Mouse (Mus musculus) midbrain, embryonic 14.5 days (tissue): ENCODE results near the gene Tfdp1. TPM values are rescaled to one million over a fixed set of nuclear protein-coding genes. Genes with fewer than 3 reads are reported as not detected.
"Not testable (repeated sequence)": the region's sequence is repeated elsewhere in the genome, so short reads cannot be mapped to it uniquely, and the experiment has no call there.

Experiments used
- ATAC-seq: fragments of 200-750 bp; cut with Nextera tagmentation; 2 replicates; pipeline ENCODE4 v1.8.0; 2017; ENCODE audit warnings: moderate number of reproducible peaks, moderate library complexity; ENCODE audit not compliant: low FRiP score, low TSS enrichment
- DNase-seq: peaks from one replicate; pipeline ENCODE4 v3.0.0-alpha.2; 2015
- H3K27ac ChIP-seq: fragments of 300-500 bp; sonication (generic); replicated peaks from 2 replicates; pipeline ENCODE4 v1.5.1; 2014; ENCODE audit warnings: mild to moderate bottlenecking, low read depth, low read length, moderate library complexity
- H3K27me3 ChIP-seq: fragments of 300-500 bp; sonication (generic); 2 replicates; pipeline ENCODE4 v1.6.1; 2014; ENCODE audit warnings: low read length, control low read depth, mixed read lengths; ENCODE audit not compliant: control insufficient read depth, insufficient read depth
- H3K36me3 ChIP-seq: fragments of 300-500 bp; sonication (generic); 2 replicates; pipeline ENCODE4 v1.6.1; 2014; ENCODE audit warnings: low read length, control low read depth; ENCODE audit not compliant: control insufficient read depth, insufficient read depth
- H3K4me1 ChIP-seq: fragments of 300-500 bp; sonication (generic); 2 replicates; pipeline ENCODE4 v1.6.1; 2014; ENCODE audit warnings: mild to moderate bottlenecking, antibody characterized with exemption, low read length, control low read depth; ENCODE audit not compliant: control insufficient read depth, insufficient read depth
- H3K4me2 ChIP-seq: fragments of 300-500 bp; sonication (generic); 2 replicates; pipeline ENCODE4 v1.6.1; 2014; ENCODE audit warnings: mild to moderate bottlenecking, low read length, moderate library complexity
- H3K4me3 ChIP-seq: fragments of 300-500 bp; sonication (generic); replicated peaks from 2 replicates; pipeline ENCODE4 v1.5.1; 2014; ENCODE audit warnings: low read depth, low read length
- H3K9ac ChIP-seq: fragments of 300-500 bp; sonication (generic); replicated peaks from 2 replicates; pipeline ENCODE4 v1.6.1; 2014; ENCODE audit warnings: mild to moderate bottlenecking, low read length, moderate library complexity
- H3K9me3 ChIP-seq: fragments of 300-500 bp; sonication (generic); 2 replicates; pipeline ENCODE4 v1.6.1; 2016; ENCODE audit warnings: low read length, control low read depth, mixed read lengths; ENCODE audit not compliant: control insufficient read depth
- WGBS: fragments of 180-500 bp; shearing (Covaris S2); extraction: QIAGEN DNeasy Blood & Tissue Kit; methylation state at CpG from one replicate; pipeline ENCODE4 v1.1.7; 2014; 5-methylcytosine and 5-hydroxymethylcytosine counted together
- polyA plus RNA-seq: library from polyadenylated mRNA; unstranded; fragments of >200 nt; fragmentation: Nextera tagmentation; extraction: Ambion mirVana; gene quantifications from 2 replicates; pipeline ENCODE4 v1.2.1, GENCODE M21; 2014

Tfdp1 gene
- polyA plus RNA-seq, 1 experiment from 2014 or later = 112 TPM

DNA sequence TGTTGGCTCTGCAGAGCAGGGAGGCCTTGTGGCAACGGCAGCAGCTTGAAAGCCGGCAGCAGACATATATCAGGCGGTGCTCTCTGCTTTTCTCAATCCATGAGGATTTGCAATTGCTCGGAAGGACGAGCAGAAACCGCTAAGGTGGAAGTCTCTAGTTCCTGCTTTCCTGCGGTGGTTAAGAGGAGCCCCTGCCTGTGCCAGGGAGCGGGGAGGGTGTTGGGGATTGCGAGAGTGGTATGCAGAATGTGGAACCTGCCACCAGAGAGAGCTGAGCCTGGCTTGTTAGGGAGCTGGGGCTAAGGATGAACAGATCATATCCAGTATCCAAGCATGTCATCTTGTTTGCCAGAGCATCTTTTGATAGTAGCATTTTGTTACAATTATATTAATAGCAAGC lies 31.6 kb upstream of the Tfdp1 start:
- WGBS = 86% methylated on average over 9 of the region's 9 CpGs
- H3K9me3 ChIP-seq = no peaks in the 10 kb centered on the region
- no peak for ATAC-seq
- no peak overlapping the region for H3K9ac ChIP-seq
- no peak overlapping the region for H3K27ac ChIP-seq
- DNase-seq = no peak
- H3K4me1 ChIP-seq = no peaks in the 10 kb centered on the region
- H3K36me3 ChIP-seq = peaks cover 77% of the 10 kb centered on the region
- no peaks in the 10 kb centered on the region for H3K27me3 ChIP-seq
- no peak overlapping the region for H3K4me2 ChIP-seq
- no peak overlapping the region for H3K4me3 ChIP-seq

DNA sequence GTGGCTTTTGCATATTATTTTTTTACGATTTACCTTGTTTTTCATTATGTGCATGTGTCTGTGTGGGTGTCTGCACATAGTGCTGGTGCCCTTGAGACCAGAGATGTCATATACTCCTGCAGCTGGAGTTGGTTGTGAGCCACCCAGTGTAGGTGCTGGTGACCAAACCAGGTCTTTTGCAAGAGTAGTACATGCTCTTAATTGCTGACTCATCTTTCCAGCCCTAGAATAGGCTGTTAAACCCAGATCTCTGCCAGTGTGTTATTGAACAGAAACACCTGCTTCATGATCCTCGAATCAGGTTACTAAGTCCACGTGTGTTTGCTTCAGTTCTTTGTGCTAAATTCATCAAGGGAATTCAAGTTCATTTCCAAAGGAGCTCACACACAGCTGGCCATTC lies 23.6 kb upstream of the Tfdp1 start:
- Histone ChIP-seq H3K4me2 (no peak overlapping the region), H3K36me3 (peaks cover 81% of the 10 kb centered on the region), H3K27me3 (no peaks in the 10 kb centered on the region), H3K9me3 (no peaks in the 10 kb centered on the region), H3K4me1 (no peaks in the 10 kb centered on the region), H3K4me3 (no peak overlapping the region), H3K9ac (no peak overlapping the region), H3K27ac (no peak overlapping the region)
- no peak for ATAC-seq
- no peak for DNase-seq
- 90% methylated on average over 3 of the region's 3 CpGs for WGBS

DNA sequence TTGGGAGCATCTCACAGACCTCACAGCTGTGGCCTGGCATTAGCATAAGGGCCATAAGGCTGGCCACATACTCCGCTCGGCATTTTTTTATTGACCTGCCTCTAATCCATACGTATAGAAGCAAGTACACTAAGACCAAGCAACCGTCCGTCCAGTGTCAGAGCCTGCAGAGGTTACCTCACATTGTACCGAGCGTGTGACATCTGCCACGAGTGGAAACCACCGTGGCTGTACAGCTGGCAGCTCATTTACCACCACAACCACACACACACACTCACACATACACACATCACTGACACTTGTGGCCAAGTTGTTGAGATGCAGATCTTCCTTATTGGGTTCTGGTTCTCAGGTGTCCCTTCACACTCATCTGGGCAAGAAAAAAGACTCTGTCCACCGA lies 21.9 kb upstream of the Tfdp1 start:
- Histone ChIP-seq H3K9ac (no peak overlapping the region), H3K27me3 (no peaks in the 10 kb centered on the region), H3K27ac (no peak overlapping the region), H3K4me1 (no peaks in the 10 kb centered on the region), H3K4me3 (no peak overlapping the region), H3K36me3 (peaks cover 78% of the 10 kb centered on the region), H3K4me2 (no peak overlapping the region), H3K9me3 (no peaks in the 10 kb centered on the region)
- WGBS = 94% methylated on average over 10 of the region's 10 CpGs
- ATAC-seq (no peak), DNase-seq (no peak)

DNA sequence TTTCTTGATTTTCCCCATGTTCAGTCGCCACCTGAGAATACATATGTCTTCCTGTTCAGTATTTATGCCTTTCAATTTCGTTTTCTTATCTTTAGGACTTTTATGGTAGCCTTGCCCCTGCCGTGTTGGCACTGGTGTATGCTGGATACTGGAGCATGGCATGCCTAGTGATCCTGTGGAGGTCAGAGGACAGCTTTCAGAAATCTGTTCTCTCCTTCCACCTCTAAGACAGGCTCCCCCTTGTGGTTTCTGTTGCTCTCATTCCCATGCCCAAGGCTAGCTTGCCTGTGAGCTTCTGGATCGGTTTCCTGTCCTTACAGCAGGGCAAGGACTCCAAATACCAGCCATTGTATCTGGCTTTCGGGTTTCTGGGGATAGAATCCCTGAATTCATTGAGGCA lies 12.0 kb upstream of the Tfdp1 start:
- H3K9ac ChIP-seq = no peak overlapping the region
- H3K27ac ChIP-seq = no peak overlapping the region
- H3K4me3 ChIP-seq = no peak overlapping the region
- ATAC-seq = no peak
- peak; percentile 47 for DNase-seq
- 34% methylated on average over 5 of the region's 5 CpGs for WGBS
- no peaks in the 10 kb centered on the region for H3K27me3 ChIP-seq
- no peaks in the 10 kb centered on the region for H3K4me1 ChIP-seq
- H3K4me2 ChIP-seq = no peak overlapping the region
- H3K36me3 ChIP-seq = peaks cover 13% of the 10 kb centered on the region
- H3K9me3 ChIP-seq = no peaks in the 10 kb centered on the region

DNA sequence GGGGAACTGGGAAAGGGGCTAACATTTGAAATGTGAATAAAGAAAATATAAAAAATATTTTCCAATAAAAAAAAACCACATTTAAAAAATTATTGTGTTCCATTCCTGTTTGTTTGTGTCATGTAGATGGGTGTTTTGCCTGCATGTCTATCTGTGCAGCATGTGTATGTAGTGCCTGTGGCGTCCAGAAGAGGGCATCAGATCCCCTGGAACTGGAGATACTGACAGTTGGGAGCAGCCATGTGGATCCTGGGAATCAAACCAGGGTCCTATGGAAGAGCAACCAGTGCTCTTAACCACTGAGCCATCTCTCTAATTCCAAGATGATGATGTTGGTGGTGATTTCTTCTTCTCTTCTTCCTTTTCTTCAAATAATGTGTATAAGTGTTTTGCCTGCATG lies 3.9 kb upstream of the Tfdp1 start:
- no peaks in the 10 kb centered on the region for H3K4me1 ChIP-seq
- WGBS = 41% methylated on average over 1 of the region's 1 CpGs
- no peak for ATAC-seq
- H3K4me2 ChIP-seq = no peak overlapping the region
- H3K27me3 ChIP-seq = no peaks in the 10 kb centered on the region
- DNase-seq = no peak
- no peaks in the 10 kb centered on the region for H3K36me3 ChIP-seq
- H3K4me3 ChIP-seq = no peak overlapping the region
- H3K27ac ChIP-seq = no peak overlapping the region
- H3K9me3 ChIP-seq = no peaks in the 10 kb centered on the region
- no peak overlapping the region for H3K9ac ChIP-seq

DNA sequence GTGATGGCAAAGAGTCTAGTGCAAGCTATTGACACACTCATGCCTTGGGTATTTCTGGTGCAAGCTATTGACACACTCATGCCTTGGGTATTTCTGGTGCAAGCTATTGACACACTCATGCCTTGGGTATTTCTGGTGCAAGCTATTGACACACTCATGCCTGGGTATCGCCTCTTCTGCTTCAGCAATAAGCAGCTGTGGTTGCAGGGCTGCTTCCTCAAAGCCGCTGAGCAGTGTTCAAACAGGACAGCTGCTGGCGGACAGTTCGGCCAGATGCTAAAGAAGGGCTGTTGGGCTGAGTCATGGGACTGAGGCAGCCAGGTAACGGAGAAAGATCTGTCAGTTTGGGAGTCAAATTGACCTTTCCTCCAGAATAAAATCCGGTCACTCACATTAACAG lies 1.3 kb upstream of the Tfdp1 start:
- DNase-seq, H3K4me2 ChIP-seq, H3K4me3 ChIP-seq, ATAC-seq, H3K9me3 ChIP-seq, H3K27me3 ChIP-seq, H3K27ac ChIP-seq, H3K9ac ChIP-seq: not testable (repeated sequence)
- Histone ChIP-seq H3K4me1 (peaks cover 11% of the 10 kb centered on the region), H3K36me3 (peaks cover 16% of the 10 kb centered on the region)
- 92% methylated on average over 6 of the region's 6 CpGs for WGBS

DNA sequence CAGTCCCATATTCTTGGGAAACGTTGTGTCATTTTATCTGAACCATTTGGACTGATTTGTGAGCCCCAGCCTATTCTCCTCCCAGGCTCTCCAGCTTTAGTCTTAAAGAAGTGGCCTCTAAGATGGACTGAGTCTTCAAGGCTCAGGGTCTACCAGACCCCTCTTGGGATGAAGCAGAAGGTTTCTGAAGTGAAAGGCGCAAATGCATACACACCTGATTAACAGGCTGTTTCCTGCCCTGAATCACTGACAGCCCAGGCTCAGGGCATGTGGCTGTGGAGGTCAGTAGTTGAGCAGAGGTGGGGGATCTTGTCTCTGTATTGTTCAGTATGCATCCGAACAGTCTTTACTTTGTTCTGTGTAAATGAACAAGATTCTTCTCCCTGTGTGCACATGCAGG lies 873 bp upstream of the Tfdp1 start:
- Histone ChIP-seq H3K4me3 (peak overlapping the region; percentile 87; the same call in 1 of the 2 replicates), H3K27me3 (no peaks in the 10 kb centered on the region), H3K4me1 (peaks cover 11% of the 10 kb centered on the region), H3K9me3 (no peaks in the 10 kb centered on the region), H3K27ac (no peak overlapping the region), H3K9ac (no peak overlapping the region; the same call in 1 of the 2 replicates), H3K4me2 (peak overlapping the region; percentile 87), H3K36me3 (peaks cover 19% of the 10 kb centered on the region)
- DNase-seq (no peak), ATAC-seq (no peak)
- 87% methylated on average over 3 of the region's 3 CpGs for WGBS

DNA sequence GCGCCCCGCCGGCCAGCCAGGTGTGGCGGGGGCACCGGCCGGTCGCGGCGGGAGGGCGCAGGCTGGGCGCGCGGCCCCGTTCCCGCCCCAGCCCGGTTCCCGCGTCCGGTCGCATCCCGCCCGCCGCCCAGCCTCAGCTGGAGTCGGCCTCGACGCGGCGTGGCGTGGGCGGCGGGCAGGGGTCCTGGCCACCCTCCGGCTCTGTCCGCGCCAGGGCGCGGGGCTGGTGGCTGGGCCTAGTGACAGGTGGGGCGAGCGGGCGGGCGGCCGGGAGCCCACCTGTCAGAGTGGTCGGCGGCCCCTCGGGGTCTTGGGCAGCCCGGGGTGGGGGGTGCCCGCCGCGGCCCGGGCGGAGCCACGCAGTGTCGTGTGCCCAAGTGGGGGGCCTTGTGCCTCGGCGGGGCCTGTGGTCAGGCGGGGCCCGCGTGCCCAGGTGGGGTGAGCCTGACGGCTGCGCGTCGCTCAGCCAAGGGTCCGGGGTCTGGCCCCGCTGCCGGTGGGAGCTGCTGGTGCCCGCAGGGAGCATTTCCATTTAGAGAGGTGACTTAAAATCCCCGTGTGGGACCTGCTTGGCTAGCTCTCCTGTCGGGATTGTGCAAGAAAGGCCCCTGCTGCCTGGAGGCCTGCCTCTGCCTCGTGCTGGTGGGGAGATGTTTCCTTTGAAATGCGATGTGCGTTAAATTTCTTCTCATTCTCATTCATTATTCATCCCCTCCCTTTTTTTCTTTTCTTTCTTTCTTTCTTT lies 522 bp downstream of the Tfdp1 start:
- H3K27ac ChIP-seq = peak overlapping the region; percentile 78
- no peaks in the 10 kb centered on the region for H3K9me3 ChIP-seq
- peak overlapping the region; percentile 87 for H3K4me3 ChIP-seq
- ATAC-seq (peak; percentile 76), DNase-seq (peak; percentile 56)
- peak overlapping the region; percentile 88 for H3K9ac ChIP-seq
- peak overlapping the region; percentile 87 for H3K4me2 ChIP-seq
- H3K27me3 ChIP-seq = no peaks in the 10 kb centered on the region
- H3K36me3 ChIP-seq = peaks cover 30% of the 10 kb centered on the region
- H3K4me1 ChIP-seq = peaks cover 11% of the 10 kb centered on the region
- WGBS = 3% methylated on average over 56 of the region's 70 CpGs

DNA sequence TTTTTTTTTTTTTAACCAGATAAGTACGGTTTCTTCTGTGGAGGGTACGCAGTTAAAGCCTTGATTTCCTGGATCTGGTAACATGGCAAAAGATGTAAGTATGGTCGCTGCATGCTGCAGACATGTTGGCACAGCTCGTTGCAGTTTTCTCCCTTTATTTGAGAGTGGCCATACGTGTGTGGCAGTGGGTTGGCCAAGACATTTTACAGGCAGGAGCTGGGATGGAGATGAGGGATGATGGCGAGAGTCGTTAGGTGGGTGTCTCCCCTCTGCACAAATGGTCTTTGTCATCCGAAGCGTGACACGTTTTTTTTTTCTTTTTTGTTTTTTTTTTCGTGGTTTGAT lies 1.1 kb downstream of the Tfdp1 start:
- 3% methylated on average over 11 of the region's 11 CpGs for WGBS
- DNase-seq = peak; percentile 18

More for the DNA sequence above, 1.1 kb downstream of the Tfdp1 start:
- no peaks in the 10 kb centered on the region for H3K27me3 ChIP-seq
- peaks cover 35% of the 10 kb centered on the region for H3K36me3 ChIP-seq
- H3K4me1 ChIP-seq = peaks cover 11% of the 10 kb centered on the region
- H3K27ac ChIP-seq = no peak overlapping the region
- peak overlapping the region; percentile 88 for H3K9ac ChIP-seq
- H3K9me3 ChIP-seq = no peaks in the 10 kb centered on the region
- ATAC-seq = no peak
- H3K4me2 ChIP-seq = peak overlapping the region; percentile 87
- H3K4me3 ChIP-seq = peak overlapping the region; percentile 87
